17 mouse cellular contexts compared by ENCODE assay signal in the genomic region with DNA sequence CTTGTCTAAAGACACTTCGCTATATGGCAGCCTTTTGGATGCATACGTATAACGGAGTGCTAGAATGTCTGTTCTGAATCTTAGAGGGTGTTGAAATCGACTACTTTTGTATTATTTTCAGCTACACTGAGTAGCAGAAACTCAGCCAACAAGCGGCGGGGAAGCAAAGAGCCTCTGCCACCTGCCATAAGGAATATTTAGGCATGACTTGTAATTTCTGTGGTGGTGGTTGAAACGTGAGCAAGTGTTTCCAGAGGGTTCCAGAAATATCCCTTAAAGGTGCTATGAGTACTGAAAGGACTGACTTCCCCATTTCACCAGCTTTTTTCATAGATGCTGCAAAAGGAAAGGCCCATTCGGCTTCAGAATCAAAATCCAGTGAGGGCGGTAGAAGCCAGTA.
DNase-seq lines count a peak whose midpoint lies in the region; ATAC-seq and TF ChIP-seq lines count a peak whose summit lies in the region.
"Had no signal": no experiment of that assay in that cellular context is flagged by ENCODE, and none has a peak within 500 bp of the region (broad histone marks: within the 10 kb centered on the region; RNA-seq: fewer than 3 reads in every experiment).

No protein-coding gene starts in this region.

- H3K9me3 ChIP-seq in hindbrain, postnatal 0 days (ENCODE audit: low read length), result no peaks in the 10 kb centered on the region
- no peaks in the 10 kb centered on the region for H3K9me3 ChIP-seq in hindbrain, embryonic 14.5 days (ENCODE audit: control insufficient read depth, low read length)
- H3K9me3 ChIP-seq: heart, embryonic 12.5 days; hindbrain, embryonic 15.5 days; limb, embryonic 13.5 days; liver, embryonic 13.5 days; stomach, embryonic 15.5 days had no signal

- H3K4me1 ChIP-seq in hindbrain, postnatal 0 days (ENCODE audit: insufficient read depth, low read length), result no peaks in the 10 kb centered on the region; the same call in 1 of the 2 replicates
- peaks cover 10% of the 10 kb centered on the region; the same call in 1 of the 2 replicates for H3K4me1 ChIP-seq in hindbrain, embryonic 14.5 days (replicated peaks; ENCODE audit: control insufficient read depth, insufficient read depth, low read length)
- H3K4me1 ChIP-seq: limb, embryonic 13.5 days; liver, embryonic 13.5 days; stomach, embryonic 15.5 days had no signal

- peak overlapping the region; percentile 67; the same call in 1 of the 2 replicates for H3K27ac ChIP-seq in hindbrain, postnatal 0 days
- no peak overlapping the region for H3K27ac ChIP-seq in hindbrain, embryonic 14.5 days
- H3K27ac ChIP-seq: limb, embryonic 13.5 days; liver, embryonic 13.5 days; stomach, embryonic 15.5 days had no signal

- no peak for ATAC-seq in hindbrain, postnatal 0 days
- no peak for ATAC-seq in hindbrain, embryonic 14.5 days (ENCODE audit: low FRiP score)
- ATAC-seq: intestine, embryonic 16.5 days; midbrain, embryonic 16.5 days had no signal

- H3K4me3 ChIP-seq in hindbrain, postnatal 0 days (ENCODE audit: low read length), result no peak overlapping the region
- no peak overlapping the region for H3K4me3 ChIP-seq in hindbrain, embryonic 14.5 days (replicated peaks; ENCODE audit: low read length)
- H3K4me3 ChIP-seq: heart, embryonic 12.5 days; hindbrain, embryonic 15.5 days; limb, embryonic 13.5 days; liver, embryonic 13.5 days; stomach, embryonic 15.5 days had no signal

- no peak overlapping the region for H3K9ac ChIP-seq in hindbrain, postnatal 0 days (replicated peaks; ENCODE audit: low read length)
- H3K9ac ChIP-seq in hindbrain, embryonic 14.5 days, result no peak overlapping the region
- H3K9ac ChIP-seq: heart, embryonic 12.5 days; hindbrain, embryonic 15.5 days; limb, embryonic 13.5 days; liver, embryonic 13.5 days; lung, embryonic 14.5 days; stomach, embryonic 15.5 days had no signal

- peak; percentile 54 for DNase-seq in hindbrain, postnatal 0 days (ENCODE audit: low spot score)
- no peak for DNase-seq in hindbrain, embryonic 14.5 days (ENCODE audit: low spot score)
- peak; percentile 66 to 72 for DNase-seq in cerebellum, adult 18-20 months
- peak; percentile 86 for DNase-seq in cerebellum, postnatal 10 days
- DNase-seq in left cerebral cortex, postnatal 4 days, result peak; percentile 54
- no peak for DNase-seq in adrenal gland, postnatal 36 days
- DNase-seq in kidney, postnatal 25 days, result no peak
- DNase-seq: heart, postnatal 36 days; liver, embryonic 13.5 days; lung, embryonic 14.5 days; lung, postnatal 36 days had no signal

- no peak for TF ChIP-seq CTCF in hindbrain, postnatal 0 days (IDR thresholded peaks at IDR 0.05; ENCODE audit: low read depth)

- H3K27me3 ChIP-seq in hindbrain, postnatal 0 days (ENCODE audit: insufficient read depth, low read length), result no peaks in the 10 kb centered on the region
- H3K27me3 ChIP-seq in hindbrain, embryonic 14.5 days (ENCODE audit: control insufficient read depth, insufficient read depth, low read length), result no peaks in the 10 kb centered on the region
- H3K27me3 ChIP-seq: heart, embryonic 12.5 days; hindbrain, embryonic 15.5 days; limb, embryonic 13.5 days; liver, embryonic 13.5 days; stomach, embryonic 15.5 days had no signal

- intact Hi-C loops in left cerebral cortex, postnatal 4 days (cut with DNase I), result no loop called here

- H3K36me3 ChIP-seq in hindbrain, postnatal 0 days (ENCODE audit: insufficient read depth, low read length), result no peaks in the 10 kb centered on the region
- no peaks in the 10 kb centered on the region for H3K36me3 ChIP-seq in hindbrain, embryonic 14.5 days (replicated peaks; ENCODE audit: control insufficient read depth, insufficient read depth)
- H3K36me3 ChIP-seq: heart, embryonic 12.5 days; hindbrain, embryonic 15.5 days; limb, embryonic 13.5 days; liver, embryonic 13.5 days; stomach, embryonic 15.5 days had no signal

- 73% methylated on average over 9 of the region's 9 CpGs for WGBS in hindbrain, postnatal 0 days
- WGBS in hindbrain, embryonic 14.5 days, result 92% methylated on average over 9 of the region's 9 CpGs

- no peak overlapping the region for H3K4me2 ChIP-seq in hindbrain, postnatal 0 days (ENCODE audit: low read depth, low read length)
- H3K4me2 ChIP-seq in hindbrain, embryonic 14.5 days (replicated peaks), result no peak overlapping the region
- H3K4me2 ChIP-seq: heart, embryonic 12.5 days; hindbrain, embryonic 15.5 days; limb, embryonic 13.5 days; liver, embryonic 13.5 days; lung, embryonic 14.5 days; stomach, embryonic 15.5 days had no signal

Comparison
In these comparisons a context has a peak if more than half of its experiments do, and no peak if none do; other contexts are left out.
1. DNase-seq: peak in hindbrain, postnatal 0 days (single experiment), cerebellum, adult 18-20 months (2 of 2), cerebellum, postnatal 10 days (2 of 2) and left cerebral cortex, postnatal 4 days (single experiment); none in hindbrain, embryonic 14.5 days (single experiment), adrenal gland, postnatal 36 days (0 of 2) and kidney, postnatal 25 days (0 of 2).